Mouse (Mus musculus) C2C12 (cell line): ENCODE results near the gene Card14.

Experiments
- CTCF ChIP-seq: IDR thresholded peaks from one replicate; pipeline ENCODE4 v1.5.1; 2011; ENCODE audit not compliant: control insufficient read depth, insufficient read depth, insufficient read length
- FOSL1 ChIP-seq: IDR thresholded peaks from one replicate; pipeline ENCODE4 v1.8.0; 2011; ENCODE audit warnings: mild to moderate bottlenecking, low read length; ENCODE audit not compliant: poor library complexity, insufficient read depth, severe bottlenecking
- MAX ChIP-seq: IDR thresholded peaks from one replicate; pipeline ENCODE4 v1.6.1; 2011; ENCODE audit warnings: mild to moderate bottlenecking, control low read depth
- MYOD1 ChIP-seq: IDR thresholded peaks from one replicate; pipeline ENCODE4 v1.6.1; 2011; ENCODE audit warnings: low read depth; ENCODE audit not compliant: control insufficient read depth, insufficient read length
- MYOG ChIP-seq: IDR thresholded peaks from one replicate; pipeline ENCODE4 v1.6.1; 2011; ENCODE audit not compliant: control insufficient read depth, insufficient read length; ENCODE audit errors: extremely low read depth
- USF1 ChIP-seq: IDR thresholded peaks from one replicate; pipeline ENCODE4 v1.6.1; 2011; ENCODE audit warnings: low read depth, mild to moderate bottlenecking, control low read depth, moderate library complexity

GRCm38 (mm10) chr11:119378551-119378950 is 71.0 kb downstream of the Card14 start:
- TF ChIP-seq MYOG (no peak), CTCF (no peak), MAX (no peak), MYOD1 (no peak), USF1 (no peak), FOSL1 (no peak)
